Mouse (Mus musculus): ENCODE results near the gene Lztfl1. TPM values are rescaled to one million over a fixed set of nuclear protein-coding genes. Genes with fewer than 3 reads are reported as not detected.

Gene Lztfl1
- polyA plus RNA-seq, 1 experiment from 2014 or later: 49.3 TPM

GRCm38 (mm10) chr9:123734133-123734532 is 16.6 kb upstream of the Lztfl1 start:
- Histone ChIP-seq H3K36me3 (no peaks in the 10 kb centered on the region), H3K4me2 (no peak overlapping the region), H3K27me3 (replicated peaks) (no peaks in the 10 kb centered on the region), H3K27ac (replicated peaks) (no peak overlapping the region), H3K9ac (replicated peaks) (no peak overlapping the region), H3K4me3 (replicated peaks) (no peak overlapping the region), H3K4me1 (no peaks in the 10 kb centered on the region), H3K9me3 (replicated peaks) (no peaks in the 10 kb centered on the region)
- no peak for ATAC-seq (ENCODE audit: low FRiP score)
- WGBS: 81% methylated on average over 3 of the region's 3 CpGs

- 76% methylated on average over 3 of the region's 3 CpGs for WGBS
- Histone ChIP-seq H3K36me3 (no peaks in the 10 kb centered on the region), H3K4me3 (replicated peaks) (no peak overlapping the region), H3K9me3 (replicated peaks) (no peaks in the 10 kb centered on the region), H3K27me3 (replicated peaks) (no peaks in the 10 kb centered on the region), H3K4me1 (no peaks in the 10 kb centered on the region), H3K4me2 (no peak overlapping the region), H3K9ac (replicated peaks) (no peak overlapping the region), H3K27ac (replicated peaks) (no peak overlapping the region)
- ATAC-seq (ENCODE audit: low FRiP score): no peak
Measured at GRCm38 (mm10) chr9:123731271-123731670, 13.8 kb upstream of the Lztfl1 start.

- Histone ChIP-seq H3K4me2 (no peak overlapping the region), H3K27ac (replicated peaks) (no peak overlapping the region), H3K9me3 (replicated peaks) (no peaks in the 10 kb centered on the region), H3K4me3 (replicated peaks) (no peak overlapping the region), H3K9ac (replicated peaks) (no peak overlapping the region), H3K36me3 (no peaks in the 10 kb centered on the region), H3K4me1 (peaks cover 2% of the 10 kb centered on the region; the same call in 1 of the 2 replicates), H3K27me3 (replicated peaks) (0 out of 2 replicates have a peak, but pooled peaks cover 4% of the 10 kb centered on the region)
- WGBS: 87% methylated on average over 2 of the region's 2 CpGs
- ATAC-seq (ENCODE audit: low FRiP score): no peak
Measured at GRCm38 (mm10) chr9:123722737-123723493, 5.4 kb upstream of the Lztfl1 start.

- Histone ChIP-seq H3K36me3 (peaks cover 6% of the 10 kb centered on the region), H3K4me3 (replicated peaks) (peak overlapping the region; percentile 10), H3K4me1 (peaks cover 20% of the 10 kb centered on the region), H3K27me3 (replicated peaks) (0 out of 2 replicates have a peak, but pooled peaks cover 2% of the 10 kb centered on the region), H3K9ac (replicated peaks) (no peak overlapping the region; the same call in 1 of the 2 replicates), H3K4me2 (peak overlapping the region; percentile 69), H3K27ac (replicated peaks) (no peak overlapping the region), H3K9me3 (replicated peaks) (no peaks in the 10 kb centered on the region)
- no peak for ATAC-seq (ENCODE audit: low FRiP score)
- WGBS: 52% methylated on average over 3 of the region's 3 CpGs
Measured at GRCm38 (mm10) chr9:123716301-123716700, 1.2 kb downstream of the Lztfl1 start.

- H3K4me2 ChIP-seq: no peak overlapping the region
- H3K9ac ChIP-seq (replicated peaks): no peak overlapping the region
- no peaks in the 10 kb centered on the region for H3K9me3 ChIP-seq (replicated peaks)
- no peak overlapping the region for H3K27ac ChIP-seq (replicated peaks)
- peaks cover 19% of the 10 kb centered on the region for H3K4me1 ChIP-seq
- H3K27me3 ChIP-seq (replicated peaks): no peaks in the 10 kb centered on the region
- peaks cover 23% of the 10 kb centered on the region for H3K36me3 ChIP-seq
- no peak for ATAC-seq (ENCODE audit: low FRiP score)
- no peak overlapping the region for H3K4me3 ChIP-seq (replicated peaks)
- WGBS: 84% methylated on average over 2 of the region's 2 CpGs
Measured at GRCm38 (mm10) chr9:123713111-123713510, 4.4 kb downstream of the Lztfl1 start.

- Histone ChIP-seq H3K4me1 (no peaks in the 10 kb centered on the region), H3K27ac (replicated peaks) (no peak overlapping the region), H3K4me2 (no peak overlapping the region), H3K36me3 (peaks cover 42% of the 10 kb centered on the region), H3K4me3 (replicated peaks) (no peak overlapping the region), H3K9ac (replicated peaks) (no peak overlapping the region), H3K27me3 (replicated peaks) (no peaks in the 10 kb centered on the region), H3K9me3 (replicated peaks) (no peaks in the 10 kb centered on the region)
- ATAC-seq (ENCODE audit: low FRiP score): no peak
- WGBS: 53% methylated on average over 2 of the region's 2 CpGs
Measured at GRCm38 (mm10) chr9:123709226-123709625, 8.3 kb downstream of the Lztfl1 start.

- Histone ChIP-seq H3K9me3 (replicated peaks) (no peaks in the 10 kb centered on the region), H3K4me2 (no peak overlapping the region), H3K4me1 (no peaks in the 10 kb centered on the region), H3K27ac (replicated peaks) (no peak overlapping the region), H3K27me3 (replicated peaks) (no peaks in the 10 kb centered on the region), H3K9ac (replicated peaks) (no peak overlapping the region), H3K4me3 (replicated peaks) (no peak overlapping the region), H3K36me3 (peaks cover 47% of the 10 kb centered on the region)
- WGBS: 91% methylated on average over 5 of the region's 5 CpGs
- ATAC-seq (ENCODE audit: low FRiP score): no peak
Measured at GRCm38 (mm10) chr9:123701822-123702221, 15.7 kb downstream of the Lztfl1 start.

GRCm38 (mm10) chr9:123695634-123696302 is 21.7 kb downstream of the Lztfl1 start:
- Histone ChIP-seq H3K27ac (replicated peaks) (no peak overlapping the region), H3K36me3 (peaks cover 32% of the 10 kb centered on the region), H3K4me2 (no peak overlapping the region), H3K4me3 (replicated peaks) (no peak overlapping the region), H3K9me3 (replicated peaks) (no peaks in the 10 kb centered on the region), H3K27me3 (replicated peaks) (no peaks in the 10 kb centered on the region), H3K9ac (replicated peaks) (no peak overlapping the region), H3K4me1 (no peaks in the 10 kb centered on the region)
- 89% methylated on average over 3 of the region's 3 CpGs for WGBS
- no peak for ATAC-seq (ENCODE audit: low FRiP score)

GRCm38 (mm10) chr9:123688227-123688626 is 29.3 kb downstream of the Lztfl1 start:
- no peaks in the 10 kb centered on the region for H3K4me1 ChIP-seq
- no peak for ATAC-seq (ENCODE audit: low FRiP score)
- no peaks in the 10 kb centered on the region for H3K27me3 ChIP-seq (replicated peaks)
- H3K4me2 ChIP-seq: no peak overlapping the region
- no peak overlapping the region for H3K27ac ChIP-seq (replicated peaks)
- no peaks in the 10 kb centered on the region for H3K9me3 ChIP-seq (replicated peaks)
- 92% methylated on average over 1 of the region's 1 CpGs for WGBS
- H3K4me3 ChIP-seq (replicated peaks): no peak overlapping the region
- no peak overlapping the region for H3K9ac ChIP-seq (replicated peaks)
- peaks cover 6% of the 10 kb centered on the region; the same call in 1 of the 2 replicates for H3K36me3 ChIP-seq

GRCm38 (mm10) chr9:123686206-123686605 is 31.3 kb downstream of the Lztfl1 start:
- Histone ChIP-seq H3K4me1 (no peaks in the 10 kb centered on the region), H3K9me3 (replicated peaks) (no peaks in the 10 kb centered on the region), H3K36me3 (no peaks in the 10 kb centered on the region), H3K27me3 (replicated peaks) (peaks cover 3% of the 10 kb centered on the region; the same call in 1 of the 2 replicates), H3K27ac (replicated peaks) (no peak overlapping the region), H3K4me2 (no peak overlapping the region), H3K9ac (replicated peaks) (no peak overlapping the region), H3K4me3 (replicated peaks) (no peak overlapping the region)
- WGBS: 83% methylated on average over 5 of the region's 5 CpGs
- ATAC-seq (ENCODE audit: low FRiP score): no peak

- ATAC-seq (ENCODE audit: low FRiP score): no peak
- H3K4me2 ChIP-seq: no peak overlapping the region
- no peaks in the 10 kb centered on the region for H3K36me3 ChIP-seq
- no peak overlapping the region for H3K9ac ChIP-seq (replicated peaks)
- no peak overlapping the region for H3K27ac ChIP-seq (replicated peaks)
- H3K27me3 ChIP-seq (replicated peaks): peaks cover 23% of the 10 kb centered on the region
- H3K4me1 ChIP-seq: peaks cover 3% of the 10 kb centered on the region
- 68% methylated on average over 3 of the region's 3 CpGs for WGBS
- H3K4me3 ChIP-seq (replicated peaks): no peak overlapping the region
- no peaks in the 10 kb centered on the region for H3K9me3 ChIP-seq (replicated peaks)
Measured at GRCm38 (mm10) chr9:123683704-123684103, 33.8 kb downstream of the Lztfl1 start.

- H3K9ac ChIP-seq (replicated peaks): no peak overlapping the region
- peaks cover 9% of the 10 kb centered on the region for H3K4me1 ChIP-seq
- H3K9me3 ChIP-seq (replicated peaks): no peaks in the 10 kb centered on the region
- H3K36me3 ChIP-seq: no peaks in the 10 kb centered on the region
- 26% methylated on average over 2 of the region's 2 CpGs for WGBS
- peak overlapping the region; percentile 86 for H3K4me2 ChIP-seq
- peaks cover 52% of the 10 kb centered on the region for H3K27me3 ChIP-seq (replicated peaks)
- peak overlapping the region; percentile 37 for H3K4me3 ChIP-seq (replicated peaks)
- no peak overlapping the region for H3K27ac ChIP-seq (replicated peaks)
- ATAC-seq (ENCODE audit: low FRiP score): no peak
Measured at GRCm38 (mm10) chr9:123679198-123679597, 38.3 kb downstream of the Lztfl1 start.
